Mouse (Mus musculus): ENCODE measurements around the gene Vmn2r55. TPM values are rescaled to one million over a fixed set of nuclear protein-coding genes. Genes with fewer than 3 reads are reported as not detected.
"Not testable (repeated sequence)": the region's sequence is repeated elsewhere in the genome, so short reads cannot be mapped to it uniquely, and the experiment has no call there.

Vmn2r55 gene
- not detected in 2 replicates for total RNA-seq (2012; rRNA removed)
- polyA plus RNA-seq (2012; ENCODE audit: insufficient read depth in 1 of 2, insufficient read length in 2 of 2, low read depth in 1 of 2, low replicate concordance in 2 of 2, missing spikeins in 1 of 2), result not detected

DNA sequence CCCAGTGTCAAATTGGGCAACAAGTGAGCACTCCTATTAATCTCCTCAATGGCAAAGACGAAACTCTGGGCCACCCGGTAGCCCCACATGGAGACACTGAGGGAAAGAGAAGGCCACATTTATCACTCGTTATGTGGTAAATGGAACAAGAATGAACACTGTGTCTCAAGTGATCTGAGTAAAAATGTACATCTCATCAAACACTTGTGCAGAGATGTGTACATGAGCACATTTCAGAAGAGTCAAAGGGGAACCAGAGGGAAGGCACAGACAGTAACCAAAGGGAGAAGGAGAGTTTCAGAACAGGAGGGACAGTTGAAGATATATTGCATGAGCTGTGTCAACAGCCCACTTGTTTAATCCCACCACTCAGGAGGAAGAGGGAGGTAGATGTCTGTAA, at the start of gene Vmn2r55:
Gene Vmn2r55 (minus strand): TSS at position 101 of the 400 bp plus-strand sequence.
- not testable (repeated sequence) for H3K27me3 ChIP-seq (ENCODE audit: control insufficient read depth in 1 of 2, insufficient read depth in 2 of 2, low read length in 2 of 2); DNase-seq (ENCODE audit: low read depth, low spot score); H3K9ac ChIP-seq (ENCODE audit: control insufficient read depth, low read depth, low read length, poor library complexity, severe bottlenecking); H3K36me3 ChIP-seq (ENCODE audit: control insufficient read depth in 1 of 2, insufficient read depth in 2 of 2, low read length in 2 of 2); H3K79me2 ChIP-seq (ENCODE audit: control insufficient read depth, insufficient read depth, low read length, poor library complexity); H3K27ac ChIP-seq (ENCODE audit: control insufficient read depth, low read depth, low read length); H3K4me3 ChIP-seq (ENCODE audit: control insufficient read depth in 1 of 2, insufficient read depth in 1 of 2, low read depth in 2 of 2, low read length in 2 of 2); H3K9me3 ChIP-seq (replicated peaks; ENCODE audit: insufficient read depth, low read length); H3K4me1 ChIP-seq (ENCODE audit: control insufficient read depth in 1 of 2, insufficient read depth in 2 of 2, low read length in 2 of 2)

DNA sequence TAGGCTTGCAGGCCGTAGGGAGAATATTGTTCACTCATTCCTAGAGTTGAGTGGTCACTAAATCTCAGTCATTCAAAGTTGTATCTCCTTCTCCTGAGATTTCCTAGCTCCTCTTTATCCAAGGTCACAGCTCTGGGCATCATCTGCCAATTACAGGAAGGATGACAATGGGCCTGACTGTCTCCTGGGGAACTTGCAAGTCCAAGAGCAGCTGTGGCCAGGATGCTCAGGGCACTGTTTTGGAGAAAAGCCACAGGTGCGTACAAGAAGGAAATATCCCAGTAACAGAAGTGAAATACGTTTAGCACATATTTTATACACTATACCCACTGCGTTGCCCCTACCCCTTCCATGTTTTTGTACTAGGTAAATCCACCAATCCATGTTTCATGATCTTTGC, 44.6 kb downstream of the Vmn2r55 start, which contains the start of gene Vmn2r54:
Gene Vmn2r54 (minus strand): TSS at position 101 of the 400 bp plus-strand sequence.
- not testable (repeated sequence) for H3K4me1 ChIP-seq (ENCODE audit: control insufficient read depth in 1 of 2, insufficient read depth in 2 of 2, low read length in 2 of 2); H3K79me2 ChIP-seq (ENCODE audit: control insufficient read depth, insufficient read depth, low read length, poor library complexity); H3K9me3 ChIP-seq (replicated peaks; ENCODE audit: insufficient read depth, low read length); H3K4me3 ChIP-seq (ENCODE audit: control insufficient read depth in 1 of 2, insufficient read depth in 1 of 2, low read depth in 2 of 2, low read length in 2 of 2); H3K36me3 ChIP-seq (ENCODE audit: control insufficient read depth in 1 of 2, insufficient read depth in 2 of 2, low read length in 2 of 2); H3K27ac ChIP-seq (ENCODE audit: control insufficient read depth, low read depth, low read length); H3K9ac ChIP-seq (ENCODE audit: control insufficient read depth, low read depth, low read length, poor library complexity, severe bottlenecking); DNase-seq (ENCODE audit: low read depth, low spot score); H3K27me3 ChIP-seq (ENCODE audit: control insufficient read depth in 1 of 2, insufficient read depth in 2 of 2, low read length in 2 of 2)

DNA sequence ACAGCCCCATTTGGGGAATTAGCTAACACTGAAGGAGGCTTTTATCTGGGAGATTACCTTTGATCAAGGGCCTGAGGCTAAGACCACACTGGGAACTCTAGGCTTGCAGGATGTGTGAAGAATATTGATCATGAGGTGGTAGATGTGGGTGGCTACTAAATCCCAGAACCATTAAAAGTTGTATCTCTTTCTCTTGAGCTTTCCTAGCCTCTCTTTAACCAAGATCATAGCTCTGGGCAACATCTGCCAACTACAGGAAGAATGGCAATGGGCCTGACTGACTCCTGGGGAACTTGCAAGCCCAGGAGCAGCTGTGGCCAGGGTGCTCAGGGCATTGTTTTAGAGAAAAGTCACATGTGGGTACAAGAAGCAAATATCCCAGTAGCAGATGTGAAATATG, 76.1 kb downstream of the Vmn2r55 start, which contains the start of gene Vmn2r53:
Gene Vmn2r53 (minus strand): TSS at position 101 of the 400 bp plus-strand sequence.
- Histone ChIP-seq H3K9ac (ENCODE audit: control insufficient read depth, low read depth, low read length, poor library complexity, severe bottlenecking) (no peak within 1 kb of the TSS), H3K79me2 (ENCODE audit: control insufficient read depth, insufficient read depth, low read length, poor library complexity) (no peaks in the 10 kb centered on the region), H3K4me1 (ENCODE audit: control insufficient read depth in 1 of 2, insufficient read depth in 2 of 2, low read length in 2 of 2) (no peaks in the 10 kb centered on the region), H3K9me3 (replicated peaks; ENCODE audit: insufficient read depth, low read length) (no peaks in the 10 kb centered on the region), H3K4me3 (ENCODE audit: control insufficient read depth in 1 of 2, insufficient read depth in 1 of 2, low read depth in 2 of 2, low read length in 2 of 2) (no peak within 1 kb of the TSS), H3K36me3 (ENCODE audit: control insufficient read depth in 1 of 2, insufficient read depth in 2 of 2, low read length in 2 of 2) (no peaks in the 10 kb centered on the region), H3K27ac (ENCODE audit: control insufficient read depth, low read depth, low read length) (no peak within 1 kb of the TSS), H3K27me3 (ENCODE audit: control insufficient read depth in 1 of 2, insufficient read depth in 2 of 2, low read length in 2 of 2) (no peaks in the 10 kb centered on the region)
- DNase-seq (ENCODE audit: low read depth, low spot score), result no peak
- no peak for TF ChIP-seq MYB (IDR thresholded peaks at IDR 0.05; ENCODE audit: low read depth, low read length)
- TF ChIP-seq POLR2A (IDR thresholded peaks at IDR 0.05; ENCODE audit: control insufficient read depth in 1 of 2, insufficient read depth in 1 of 2, low read depth in 1 of 2, low read length in 2 of 2, poor library complexity in 1 of 2), result no peak
- TF ChIP-seq TCF12 (IDR thresholded peaks at IDR 0.05; ENCODE audit: low read depth, low read length), result no peak
- TF ChIP-seq EP300 (IDR thresholded peaks at IDR 0.05; ENCODE audit: low read depth in 1 of 2, low read length in 2 of 2), result no peak
- TF ChIP-seq TAL1 (IDR thresholded peaks at IDR 0.05; ENCODE audit: low read length), result no peak
- no peak for TF ChIP-seq TBP (IDR thresholded peaks at IDR 0.05; ENCODE audit: low read depth, low read length)
- no peak for TF ChIP-seq POLR2AphosphoS5 (IDR thresholded peaks at IDR 0.05; ENCODE audit: borderline replicate concordance, low read depth, low read length)
- no peak for TF ChIP-seq ZNF384 (IDR thresholded peaks at IDR 0.05; ENCODE audit: low read depth, low read length)

Other genes with a start within 250 kb of the Vmn2r55 start
- 3.0 and 3.1 TPM in 2 replicates for gene Zfp606, start 206.7 kb downstream of the Vmn2r55 start, total RNA-seq (2012; rRNA removed)
- gene Zfp606, start 206.7 kb downstream of the Vmn2r55 start, polyA plus RNA-seq (2012; ENCODE audit: insufficient read depth in 1 of 2, insufficient read length in 2 of 2, low read depth in 1 of 2, low replicate concordance in 2 of 2, missing spikeins in 1 of 2), result 1 to 10 TPM in 1 of 2 experiments, not detected in 1; 2.5 TPM
- not detected in 2 replicates for gene 2900092C05Rik, start 172.5 kb downstream of the Vmn2r55 start, total RNA-seq (2012; rRNA removed)
- not detected for gene 2900092C05Rik, start 172.5 kb downstream of the Vmn2r55 start, polyA plus RNA-seq (2012; ENCODE audit: insufficient read depth in 1 of 2, insufficient read length in 2 of 2, low read depth in 1 of 2, low replicate concordance in 2 of 2, missing spikeins in 1 of 2)
- gene Vmn2r53, start 76.2 kb downstream of the Vmn2r55 start, total RNA-seq (2012; rRNA removed), result not detected in 2 replicates
- under 1 TPM in 1 of 2 experiments, not detected in 1; 0.01 TPM for gene Vmn2r53, start 76.2 kb downstream of the Vmn2r55 start, polyA plus RNA-seq (2012; ENCODE audit: insufficient read depth in 1 of 2, insufficient read length in 2 of 2, low read depth in 1 of 2, low replicate concordance in 2 of 2, missing spikeins in 1 of 2)
- not detected in 2 replicates for gene Vmn2r54, start 44.7 kb downstream of the Vmn2r55 start, total RNA-seq (2012; rRNA removed)
- gene Vmn2r54, start 44.7 kb downstream of the Vmn2r55 start, polyA plus RNA-seq (2012; ENCODE audit: insufficient read depth in 1 of 2, insufficient read length in 2 of 2, low read depth in 1 of 2, low replicate concordance in 2 of 2, missing spikeins in 1 of 2), result not detected
- gene Vmn2r56, start 50.0 kb upstream of the Vmn2r55 start, total RNA-seq (2012; rRNA removed), result not detected in 2 replicates
- not detected for gene Vmn2r56, start 50.0 kb upstream of the Vmn2r55 start, polyA plus RNA-seq (2012; ENCODE audit: insufficient read depth in 1 of 2, insufficient read length in 2 of 2, low read depth in 1 of 2, low replicate concordance in 2 of 2, missing spikeins in 1 of 2)
- gene Zscan18, start 118.6 kb upstream of the Vmn2r55 start, total RNA-seq (2012; rRNA removed), result not detected in 2 replicates
- under 1 TPM in 1 of 2 experiments, not detected in 1; 0.04 TPM for gene Zscan18, start 118.6 kb upstream of the Vmn2r55 start, polyA plus RNA-seq (2012; ENCODE audit: insufficient read depth in 1 of 2, insufficient read length in 2 of 2, low read depth in 1 of 2, low replicate concordance in 2 of 2, missing spikeins in 1 of 2)
- 2.8 and 3.2 TPM in 2 replicates for gene Zfp329, start 133.9 kb upstream of the Vmn2r55 start, total RNA-seq (2012; rRNA removed)
- 1 to 10 TPM in 1 of 2 experiments, not detected in 1; 3.4 TPM for gene Zfp329, start 133.9 kb upstream of the Vmn2r55 start, polyA plus RNA-seq (2012; ENCODE audit: insufficient read depth in 1 of 2, insufficient read length in 2 of 2, low read depth in 1 of 2, low replicate concordance in 2 of 2, missing spikeins in 1 of 2)
- gene Zfp110, start 149.8 kb upstream of the Vmn2r55 start, total RNA-seq (2012; rRNA removed), result 27.5 and 28.2 TPM in 2 replicates
- 10 to 100 TPM; 17.0 to 86.6 TPM for gene Zfp110, start 149.8 kb upstream of the Vmn2r55 start, polyA plus RNA-seq (2012; ENCODE audit: insufficient read depth in 1 of 2, insufficient read length in 2 of 2, low read depth in 1 of 2, low replicate concordance in 2 of 2, missing spikeins in 1 of 2)
- 1.1 TPM in 2 replicates for gene Zfp128, start 196.2 kb upstream of the Vmn2r55 start, total RNA-seq (2012; rRNA removed)
- 1 to 10 TPM in 1 of 2 experiments, not detected in 1; 1.5 TPM for gene Zfp128, start 196.2 kb upstream of the Vmn2r55 start, polyA plus RNA-seq (2012; ENCODE audit: insufficient read depth in 1 of 2, insufficient read length in 2 of 2, low read depth in 1 of 2, low replicate concordance in 2 of 2, missing spikeins in 1 of 2)
- 1.3 and 2.5 TPM in 2 replicates for gene Zscan22, start 212.8 kb upstream of the Vmn2r55 start, total RNA-seq (2012; rRNA removed)
- gene Zscan22, start 212.8 kb upstream of the Vmn2r55 start, polyA plus RNA-seq (2012; ENCODE audit: insufficient read depth in 1 of 2, insufficient read length in 2 of 2, low read depth in 1 of 2, low replicate concordance in 2 of 2, missing spikeins in 1 of 2), result 1 to 10 TPM in 1 of 2 experiments, not detected in 1; 7.1 TPM
- 3,873 and 4,196 TPM in 2 replicates for gene Rps5, start 237.3 kb upstream of the Vmn2r55 start, total RNA-seq (2012; rRNA removed)
- gene Rps5, start 237.3 kb upstream of the Vmn2r55 start, polyA plus RNA-seq (2012; ENCODE audit: insufficient read depth in 1 of 2, insufficient read length in 2 of 2, low read depth in 1 of 2, low replicate concordance in 2 of 2, missing spikeins in 1 of 2), result 1,000 to 10,000 TPM in 1 of 2 experiments, 100 to 1,000 TPM in 1; 960 to 2,915 TPM
- gene Rnf225, start 242.4 kb upstream of the Vmn2r55 start, total RNA-seq (2012; rRNA removed), result 0.89 and 1.0 TPM in 2 replicates
- 1 to 10 TPM in 1 of 2 experiments, not detected in 1; 2.3 TPM for gene Rnf225, start 242.4 kb upstream of the Vmn2r55 start, polyA plus RNA-seq (2012; ENCODE audit: insufficient read depth in 1 of 2, insufficient read length in 2 of 2, low read depth in 1 of 2, low replicate concordance in 2 of 2, missing spikeins in 1 of 2)